Mouse (Mus musculus): Measurements from ENCODE around the gene Stub1. TPM values are rescaled to one million over a fixed set of nuclear protein-coding genes. Genes with fewer than 3 reads are reported as not detected.

Gene Stub1
- total RNA-seq, 2 experiments from 2014 or later, result 73.4 to 99.5 TPM

DNA sequence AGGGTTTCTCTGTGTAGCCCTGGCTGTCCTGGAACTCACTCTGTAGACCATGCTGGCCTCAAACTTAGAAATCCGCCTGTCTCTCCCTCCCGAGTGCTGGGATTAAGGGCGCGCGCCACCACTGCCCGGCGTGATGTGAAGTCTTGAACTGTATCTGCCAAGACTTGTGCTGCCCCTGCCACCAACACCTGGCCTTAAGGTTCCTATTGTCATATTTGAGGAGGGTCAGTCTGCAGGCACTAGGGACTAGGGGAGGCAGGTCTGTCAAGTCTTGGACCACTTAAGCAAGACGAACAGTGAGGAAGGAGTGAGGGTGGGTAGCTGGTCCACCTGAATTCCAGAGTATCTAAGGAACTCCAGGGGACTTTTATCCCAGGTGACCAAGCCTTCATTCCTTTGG is 36.3 kb upstream of the Stub1 start:
- ATAC-seq (replicated peaks; ENCODE audit: poor library complexity), result no peak

DNA sequence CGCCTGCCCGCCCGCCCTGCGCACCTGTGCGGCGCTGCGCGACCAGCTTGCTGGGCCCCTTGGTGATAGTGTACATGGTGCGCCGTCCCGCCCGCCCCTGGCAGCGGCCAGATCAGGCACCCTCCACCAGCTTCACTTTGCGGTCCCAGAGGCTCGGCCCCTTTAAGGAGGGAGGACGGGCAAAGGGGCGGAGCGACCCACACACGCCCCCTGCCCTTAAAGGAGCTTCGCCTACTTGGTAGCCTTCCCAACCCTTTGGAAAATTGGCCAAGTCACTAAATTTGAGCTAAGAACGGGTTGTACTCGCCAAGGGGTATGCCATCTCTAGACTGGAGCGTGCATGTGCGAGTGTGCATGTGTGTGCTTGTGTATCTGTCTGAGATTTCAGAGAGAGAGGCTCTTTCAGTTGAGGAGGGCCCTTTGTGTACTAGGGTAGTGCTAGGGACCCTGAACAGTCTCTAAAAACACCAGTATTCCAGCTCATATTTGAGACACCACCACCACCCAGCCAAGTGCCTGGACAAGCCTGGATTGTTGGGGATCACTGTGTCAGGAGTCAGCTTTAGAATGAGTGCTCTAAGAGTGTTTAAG is 35.5 kb upstream of the Stub1 start, which contains the start of gene Mcrip2:
Gene Mcrip2 (minus strand): TSS at position 164 of the 591 bp plus-strand sequence.
- peak; percentile 85 for ATAC-seq (replicated peaks; ENCODE audit: poor library complexity)

DNA sequence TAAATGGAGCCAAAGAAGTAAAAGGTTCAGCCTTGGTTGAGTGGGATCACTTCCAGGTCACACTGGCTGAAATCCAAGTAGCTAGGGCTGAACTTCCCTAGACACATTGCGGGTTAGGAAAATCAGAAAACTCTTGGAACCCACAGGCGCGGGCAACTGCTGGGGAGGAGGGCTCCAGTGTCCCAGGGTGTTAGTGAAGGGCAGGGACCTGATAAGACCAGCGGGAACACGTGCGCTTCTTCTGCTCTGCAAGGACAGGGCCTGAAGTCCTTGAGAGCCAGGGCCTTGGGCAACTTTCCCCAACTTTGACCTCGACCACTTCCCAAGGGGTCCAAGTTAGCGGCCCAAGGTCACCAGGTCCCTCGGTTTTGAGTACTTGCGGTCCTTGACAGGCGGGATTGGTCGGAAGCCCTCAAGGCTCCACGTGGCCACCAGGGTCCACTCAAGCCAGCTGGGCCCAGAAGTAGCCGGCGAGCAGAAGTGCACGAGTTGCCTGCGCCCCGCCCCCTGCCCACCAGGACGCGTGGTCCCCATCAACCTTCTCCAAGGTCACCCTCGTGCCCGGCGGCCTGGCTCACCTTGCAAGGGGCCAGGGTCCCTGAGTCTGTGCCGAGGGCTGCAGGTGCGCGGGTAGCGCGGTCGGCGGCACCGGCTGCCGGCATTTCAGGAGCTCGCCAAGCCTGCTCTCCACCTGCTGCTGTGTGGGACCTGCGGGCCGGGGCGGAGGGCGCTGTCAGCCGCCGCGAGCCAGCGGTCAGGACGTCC is 34.8 kb upstream of the Stub1 start:
- ATAC-seq (replicated peaks; ENCODE audit: poor library complexity), result peak; percentile 46

DNA sequence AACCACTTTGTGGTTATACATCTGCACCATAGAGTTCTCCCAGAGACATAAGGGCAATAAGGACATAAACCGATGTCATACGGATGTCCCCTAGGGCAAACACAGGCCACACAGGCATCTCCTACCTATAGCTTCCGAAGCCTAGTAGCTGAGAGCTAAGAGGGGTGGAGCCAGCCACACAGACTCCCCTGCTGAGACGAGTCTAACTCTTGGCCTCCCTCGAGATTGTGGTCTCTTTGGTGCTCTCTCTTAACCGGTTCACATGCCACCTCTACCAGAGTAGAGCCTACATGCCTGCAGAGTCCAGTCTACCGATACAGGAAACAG is 34.3 kb upstream of the Stub1 start:
- peak; percentile 66 for ATAC-seq (replicated peaks; ENCODE audit: poor library complexity)

DNA sequence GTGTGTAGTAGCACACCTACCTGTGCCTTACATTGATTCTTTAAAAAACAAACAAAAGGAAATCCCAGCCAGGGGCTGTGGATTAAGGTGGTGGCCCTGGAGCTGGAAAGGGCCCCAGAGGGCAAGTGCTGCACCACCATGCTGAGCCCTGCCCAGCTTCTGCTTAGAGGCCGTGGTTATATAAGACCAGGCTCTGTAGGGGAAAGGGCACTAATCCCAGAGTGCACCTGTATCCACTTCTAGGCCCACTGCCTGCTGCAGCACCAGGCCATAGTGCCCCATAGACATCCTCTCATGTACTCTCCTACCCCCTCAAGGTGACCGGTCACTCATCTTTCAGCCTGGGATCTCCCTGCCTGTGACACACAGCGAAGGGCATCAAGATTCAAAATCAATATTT is 33.0 kb upstream of the Stub1 start:
- no peak for ATAC-seq (replicated peaks; ENCODE audit: poor library complexity)

DNA sequence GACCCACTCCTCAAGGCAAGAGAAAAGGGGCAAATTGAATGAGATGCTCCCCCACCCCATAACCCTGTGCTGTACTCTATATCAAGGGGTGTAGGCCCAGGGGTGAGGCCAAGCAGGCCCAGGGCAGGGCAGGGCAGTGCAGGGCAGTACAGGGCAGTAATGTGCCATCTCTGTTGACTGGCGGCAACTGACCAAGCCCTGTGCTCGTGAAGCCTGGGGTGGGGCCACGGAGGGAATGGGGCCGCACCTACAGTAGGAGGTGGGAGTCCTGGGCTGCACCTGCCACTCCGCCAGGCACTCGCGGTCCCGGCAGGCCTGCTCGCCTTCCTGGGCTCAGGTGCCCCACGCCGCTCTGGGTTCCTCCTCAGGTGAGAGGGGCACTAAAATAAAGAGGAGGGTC is 32.1 kb upstream of the Stub1 start:
- no peak for ATAC-seq (replicated peaks; ENCODE audit: poor library complexity)

DNA sequence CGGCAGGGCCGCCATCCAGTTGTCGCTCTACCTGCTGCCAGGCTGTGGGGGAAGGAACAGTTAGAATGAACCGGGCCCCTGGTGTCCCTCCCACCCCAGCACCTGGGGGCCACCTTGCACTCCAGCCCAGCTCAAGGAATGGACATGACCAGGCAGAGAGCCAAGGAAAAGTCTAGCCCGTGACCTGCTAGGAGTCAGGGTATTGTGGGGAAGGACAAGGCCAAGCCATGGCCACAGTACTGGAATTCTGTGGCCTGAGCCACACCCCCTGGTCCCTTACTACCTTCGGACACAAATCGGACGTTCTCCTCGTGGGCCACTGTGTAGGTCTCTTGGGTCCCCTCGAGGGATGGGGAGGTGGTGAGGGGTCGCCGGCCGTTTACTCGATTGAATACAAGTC is 31.1 kb upstream of the Stub1 start:
- ATAC-seq (replicated peaks; ENCODE audit: poor library complexity), result no peak

DNA sequence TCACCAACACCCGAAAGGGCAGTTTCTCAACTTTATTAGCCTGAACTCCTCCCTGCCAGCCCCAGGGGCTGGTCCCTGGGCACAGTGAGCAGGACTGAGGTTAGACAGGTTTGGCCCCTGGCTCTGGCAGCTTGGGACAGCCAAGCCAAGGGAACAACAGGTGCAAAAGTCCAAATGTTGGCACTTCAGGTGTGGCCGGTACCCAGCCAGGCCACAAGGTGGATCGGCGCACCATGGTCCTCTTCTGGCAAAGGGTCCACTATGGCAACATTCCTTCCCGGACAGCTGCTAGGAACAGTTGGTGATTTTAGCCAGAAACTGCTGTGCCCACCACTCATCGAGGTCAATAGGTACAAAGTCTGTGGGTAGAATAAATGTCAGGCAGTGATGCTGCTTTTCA is 30.5 kb upstream of the Stub1 start:
- no peak for ATAC-seq (replicated peaks; ENCODE audit: poor library complexity)

DNA sequence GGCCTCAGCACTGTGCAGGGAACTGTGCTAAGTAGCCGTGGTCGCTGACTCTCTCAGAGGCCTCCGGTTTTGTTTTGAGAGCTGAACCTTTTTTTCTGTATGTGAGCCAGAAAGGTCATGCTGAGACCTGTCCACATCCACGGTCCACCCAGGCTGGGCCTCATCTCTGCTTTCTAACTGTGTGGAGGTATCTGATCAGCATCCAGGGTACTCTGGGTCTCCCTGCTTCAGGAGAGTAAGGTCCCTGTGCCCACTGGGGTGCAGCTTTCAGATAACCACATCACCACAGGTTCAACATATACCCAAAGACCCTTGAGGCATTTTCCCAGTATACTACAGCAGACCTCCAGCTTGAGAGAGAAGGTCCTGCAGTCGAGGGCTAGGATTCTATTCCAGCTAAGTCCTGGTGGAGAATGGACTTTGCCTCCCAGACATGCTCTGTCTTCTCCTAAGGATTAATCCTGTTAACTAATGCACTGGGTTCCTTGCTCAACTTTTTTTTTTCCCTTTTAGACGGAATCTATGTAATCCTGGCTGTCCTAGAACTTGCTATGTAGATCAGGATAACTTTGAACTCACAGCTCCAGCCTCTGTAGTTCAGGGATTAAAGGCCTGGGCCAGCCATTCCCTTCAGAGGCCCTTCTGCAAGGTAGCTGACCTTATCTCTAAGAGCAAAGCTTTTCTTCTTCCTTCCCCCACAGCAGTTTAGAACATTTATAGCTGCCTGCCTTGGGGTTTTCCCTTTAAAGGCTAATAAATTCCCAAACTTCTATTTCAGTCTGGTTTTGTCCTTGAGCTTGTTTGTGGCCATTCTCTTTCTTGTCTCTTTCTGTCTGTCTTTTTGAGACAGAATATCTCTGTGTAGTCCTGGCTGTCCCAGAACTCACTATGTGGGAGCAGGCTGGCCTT is 28.8 kb upstream of the Stub1 start:
- ATAC-seq (replicated peaks; ENCODE audit: poor library complexity), result no peak

DNA sequence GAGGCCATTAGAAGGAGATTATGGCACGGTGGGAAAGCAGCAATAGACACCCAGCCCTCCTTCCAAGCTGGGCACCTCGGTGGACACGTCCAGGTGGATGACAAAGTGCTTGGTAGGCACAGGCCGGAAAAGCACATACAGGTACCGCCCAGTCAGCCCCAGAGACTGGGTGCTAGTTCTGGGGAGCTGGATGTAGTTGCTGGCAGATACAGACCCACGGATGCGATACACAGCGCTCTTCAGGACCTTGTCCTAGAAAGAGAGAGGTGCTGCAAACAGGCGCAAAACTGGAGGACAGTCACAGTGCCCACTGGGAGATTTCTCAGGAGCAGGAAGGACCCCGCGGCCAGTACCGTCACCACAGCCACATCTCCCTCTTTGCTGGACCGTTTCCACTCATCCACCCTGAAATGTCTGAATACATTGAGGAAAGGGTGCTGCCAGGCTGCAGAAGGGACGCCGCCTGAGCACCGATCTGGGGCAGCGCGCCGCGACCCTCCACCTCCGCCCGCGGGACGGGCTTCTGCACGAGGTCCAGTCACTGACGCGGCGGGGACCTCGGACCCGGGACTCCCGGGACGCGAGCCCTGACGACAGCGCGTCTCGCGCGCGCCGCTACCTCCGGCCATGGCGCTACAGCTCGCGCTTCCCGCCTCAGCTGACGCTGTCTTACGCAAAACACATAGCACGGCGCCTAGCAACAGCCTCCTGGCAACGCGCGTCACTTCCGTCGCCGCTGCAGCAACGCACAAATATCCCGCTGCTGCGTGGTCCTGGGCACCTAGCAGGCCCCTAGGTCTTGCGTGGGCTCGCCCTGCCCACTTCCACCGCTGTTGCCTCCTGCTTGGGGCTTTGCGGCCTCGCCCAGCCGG is 27.9 kb upstream of the Stub1 start, which contains the start of gene Wdr90:
Gene Wdr90 (minus strand): TSS at position 670 of the 872 bp plus-strand sequence.
- peak; percentile 96 for ATAC-seq (replicated peaks; ENCODE audit: poor library complexity)

DNA sequence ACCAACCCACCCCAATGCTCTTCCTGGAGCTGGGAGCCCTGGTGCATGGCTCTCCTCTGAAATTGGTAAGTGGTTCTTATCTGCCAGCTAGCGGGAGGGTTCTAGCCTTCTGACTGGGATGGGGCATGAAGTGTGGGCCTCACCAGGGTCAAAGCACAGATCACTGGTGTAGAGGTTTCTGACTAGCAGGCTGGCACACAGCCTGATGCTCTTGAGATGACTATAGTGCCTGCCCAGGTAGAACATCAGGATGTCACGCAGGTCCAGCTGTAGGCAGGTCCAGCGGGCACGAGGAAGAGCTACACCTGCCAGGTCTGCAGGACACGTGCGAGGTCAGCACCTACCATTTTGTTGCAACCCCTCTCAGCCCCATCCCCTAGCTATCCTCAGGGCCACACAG is 27.0 kb upstream of the Stub1 start:
- no peak for ATAC-seq (replicated peaks; ENCODE audit: poor library complexity)

DNA sequence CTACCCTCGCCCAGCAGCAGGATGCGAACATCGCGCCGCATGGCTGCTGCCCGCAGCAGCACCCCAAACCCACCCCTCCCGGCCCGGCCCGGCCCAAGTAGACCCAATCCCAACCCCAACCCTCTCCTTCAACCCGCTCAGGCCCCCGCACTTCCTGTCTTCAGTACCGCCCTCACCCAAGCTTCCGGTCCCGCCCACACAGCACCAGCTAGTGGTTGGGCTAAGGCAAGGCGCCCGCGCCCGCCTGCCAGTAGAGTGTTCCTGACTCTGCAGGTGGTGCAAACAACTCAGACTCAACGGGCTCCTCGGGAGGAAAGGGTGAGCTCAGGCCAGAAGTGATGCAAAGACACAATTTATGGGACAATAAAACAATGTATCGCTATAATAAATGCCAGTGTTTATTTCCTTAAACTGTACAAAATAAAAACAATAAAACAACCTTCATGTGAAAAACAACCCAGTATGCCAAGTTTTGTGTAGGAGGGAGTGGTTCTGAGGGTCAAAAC is 11.2 kb upstream of the Stub1 start, which contains the start of gene Rhot2:
Gene Rhot2 (minus strand): TSS at position 456 of the 506 bp plus-strand sequence.
- ATAC-seq (replicated peaks; ENCODE audit: poor library complexity), result peak; percentile 97

DNA sequence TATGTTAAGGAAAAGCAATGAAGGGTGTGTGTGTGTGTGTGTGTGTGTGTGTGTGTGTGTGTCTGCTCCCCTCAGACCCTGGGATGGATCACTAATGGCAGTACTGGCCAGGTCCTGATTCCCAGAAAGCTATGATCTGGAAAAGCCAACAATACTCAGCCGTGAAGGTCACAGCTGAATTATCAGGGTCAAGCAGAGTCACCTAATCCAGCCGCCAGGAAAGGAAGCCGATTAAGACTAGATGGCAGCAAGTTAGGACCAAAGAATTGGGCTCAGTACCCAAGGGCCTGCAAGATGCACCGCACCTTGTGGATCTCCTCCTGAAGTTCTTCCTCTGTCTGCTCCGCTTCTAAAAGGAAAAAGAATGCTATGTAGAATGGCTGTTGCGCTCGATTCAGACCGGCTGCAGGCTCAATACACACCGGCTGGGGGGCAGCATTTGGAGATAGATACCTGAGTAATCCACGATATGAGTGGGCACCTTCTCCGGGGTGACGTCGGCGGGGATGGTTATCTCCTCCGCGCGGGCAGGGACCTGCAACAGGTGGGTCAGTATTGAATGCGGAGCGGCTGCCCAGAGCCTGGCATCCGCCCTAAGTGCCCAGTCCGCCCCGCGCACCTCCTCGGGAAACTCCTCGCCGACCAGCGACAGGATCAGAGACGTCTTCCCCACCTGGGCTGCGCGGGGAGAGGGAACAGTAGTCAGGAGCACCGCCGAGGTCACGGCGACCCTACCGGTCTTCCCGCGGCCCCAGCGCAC is 10.6 kb upstream of the Stub1 start:
- ATAC-seq (replicated peaks; ENCODE audit: poor library complexity), result peak; percentile 8; the same call in 1 of the 2 replicates

DNA sequence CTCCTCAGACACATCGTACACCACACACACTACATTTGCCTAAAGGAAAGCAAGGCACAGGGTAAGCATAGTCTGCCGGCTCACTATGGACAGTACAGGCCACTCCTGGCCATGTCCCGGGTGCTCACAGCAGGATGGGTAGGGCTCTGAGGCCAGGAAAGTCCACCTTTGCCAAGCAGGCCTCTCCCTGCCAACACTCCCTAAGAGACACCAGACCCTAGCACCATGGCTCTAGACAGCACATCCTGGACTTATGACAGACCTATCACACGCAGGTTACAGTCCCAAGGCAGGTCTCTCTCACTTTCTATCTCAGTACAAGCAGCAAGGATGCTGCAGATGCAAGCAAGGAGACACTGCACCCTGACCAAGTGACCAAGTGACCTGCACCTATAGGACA is 9.9 kb upstream of the Stub1 start:
- ATAC-seq (replicated peaks; ENCODE audit: poor library complexity), result no peak

DNA sequence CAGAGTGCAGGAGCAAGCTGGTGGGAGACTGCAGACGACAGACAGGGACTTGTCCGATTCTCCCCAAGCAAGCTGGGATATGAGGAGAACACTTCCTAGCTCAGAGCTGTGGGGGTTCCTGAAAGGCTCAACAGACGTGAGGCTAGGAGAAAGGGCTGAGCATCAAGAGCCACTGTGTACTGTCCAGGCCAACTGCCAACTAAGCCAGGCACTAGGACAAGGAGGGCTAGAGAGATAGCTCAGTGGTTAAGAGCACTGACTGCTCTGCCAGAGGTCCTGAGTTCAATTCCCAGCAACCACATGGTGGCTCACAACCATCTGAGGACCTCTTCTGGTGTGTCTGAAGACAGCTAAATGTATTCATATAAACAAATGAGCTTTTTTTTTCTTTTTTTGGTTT is 9.3 kb upstream of the Stub1 start:
- no peak for ATAC-seq (replicated peaks; ENCODE audit: poor library complexity)

DNA sequence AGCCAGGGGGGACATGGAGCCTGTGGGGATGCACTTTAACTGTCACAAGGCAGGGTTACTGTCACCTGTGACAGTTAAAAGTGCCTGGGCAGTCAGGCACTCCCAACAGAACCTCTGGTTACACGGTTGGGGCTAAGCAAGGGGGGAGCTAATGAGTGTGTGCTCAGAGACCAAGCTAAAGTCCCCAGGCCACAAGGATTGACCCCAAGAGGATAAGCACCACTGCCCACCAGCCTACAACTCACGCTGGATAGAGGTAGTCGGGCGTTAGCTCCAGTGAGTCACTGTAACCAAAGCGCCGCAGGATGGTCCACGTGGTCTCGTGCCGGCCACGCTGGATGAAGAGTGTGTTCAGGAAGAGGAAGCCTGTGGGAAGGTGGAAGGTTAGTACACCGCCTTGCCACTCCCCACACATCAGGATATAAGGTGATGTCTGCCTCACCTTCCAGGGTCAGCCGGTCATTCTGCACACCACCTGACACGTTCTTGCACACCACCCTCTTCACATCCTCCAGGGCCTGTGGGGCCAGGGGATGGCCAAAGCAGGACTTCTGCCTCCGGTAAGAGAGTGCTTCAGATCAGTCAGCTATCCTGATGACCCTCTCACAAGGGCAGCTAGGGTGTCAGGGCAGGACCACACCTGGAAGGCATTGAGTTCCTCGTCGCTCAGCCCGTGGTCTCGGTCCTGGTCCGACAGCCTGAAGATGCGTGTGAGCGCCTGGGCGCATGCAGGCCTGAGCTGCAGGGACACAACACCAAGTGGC is 8.1 kb upstream of the Stub1 start, which contains the start of gene Gm20683:
Gene Gm20683 (minus strand): TSS at position 647 of the 764 bp plus-strand sequence.
- ATAC-seq (replicated peaks; ENCODE audit: poor library complexity), result no peak

DNA sequence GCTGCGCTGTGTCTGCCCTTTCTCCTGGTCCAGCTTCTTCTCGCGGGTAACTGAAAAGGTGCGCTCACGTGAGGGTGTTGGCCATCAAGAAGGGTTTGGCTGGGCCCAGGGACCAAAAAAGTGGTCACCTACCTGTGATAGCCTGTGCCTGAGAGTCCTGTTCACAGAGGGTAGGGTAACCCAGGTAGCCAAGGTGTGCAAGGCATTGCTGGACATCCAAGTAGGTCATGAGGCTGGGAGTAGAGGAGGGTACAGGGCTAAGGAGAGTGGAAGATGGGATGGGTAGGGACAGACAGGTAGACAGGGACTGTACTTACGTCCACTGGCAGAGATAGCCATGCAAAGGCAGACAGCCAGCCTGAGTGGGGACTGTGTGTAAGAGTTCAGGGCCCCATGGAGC is 7.3 kb upstream of the Stub1 start:
- no peak for ATAC-seq (replicated peaks; ENCODE audit: poor library complexity)

DNA sequence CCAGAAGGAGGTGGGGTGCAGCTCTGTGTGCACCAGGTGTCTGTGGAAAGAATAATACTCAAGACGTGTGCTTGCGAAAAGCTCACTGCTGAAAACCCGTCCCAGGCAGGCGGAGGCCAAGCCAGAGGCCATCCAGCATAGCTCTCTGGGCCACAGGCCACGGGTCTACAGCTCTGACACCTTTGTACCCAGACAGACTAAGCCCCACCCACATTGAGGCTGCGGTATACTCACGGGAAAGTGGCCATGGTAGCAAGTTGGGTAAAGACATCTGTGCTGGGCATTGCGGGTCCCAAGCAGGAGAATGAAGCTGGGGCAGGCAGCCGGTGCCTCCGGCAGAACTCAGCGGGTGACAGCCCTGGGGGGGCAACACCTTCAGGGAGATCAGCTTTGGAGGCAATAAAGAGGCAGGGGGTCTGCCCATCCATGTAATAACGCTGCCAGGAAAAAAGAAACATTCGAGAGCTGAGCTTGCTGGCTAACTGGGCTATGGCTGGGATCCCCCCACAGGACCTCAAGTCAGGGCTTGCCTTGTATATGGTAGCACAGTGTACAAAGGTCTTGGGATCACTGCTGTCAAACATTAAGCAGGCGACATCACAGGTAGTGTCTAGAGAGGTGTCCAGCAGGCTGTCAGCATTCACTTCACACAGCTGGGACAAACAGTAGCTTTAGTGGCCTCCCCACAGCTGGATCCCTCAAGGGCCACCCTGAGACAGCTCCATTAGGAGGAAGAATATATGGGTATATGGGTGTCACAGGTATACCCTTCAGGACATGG is 6.4 kb upstream of the Stub1 start:
- no peak for ATAC-seq (replicated peaks; ENCODE audit: poor library complexity)
